Mouse (Mus musculus) cerebellum, adult 9-10 months (tissue): ENCODE results near the gene Axl.
"Not testable (repeated sequence)": the region's sequence is repeated elsewhere in the genome, so short reads cannot be mapped to it uniquely, and the experiment has no call there.

Experiments used
- DNase-seq: peaks from one replicate; pipeline ENCODE4 v3.0.0; 2022

Gene Axl

DNA sequence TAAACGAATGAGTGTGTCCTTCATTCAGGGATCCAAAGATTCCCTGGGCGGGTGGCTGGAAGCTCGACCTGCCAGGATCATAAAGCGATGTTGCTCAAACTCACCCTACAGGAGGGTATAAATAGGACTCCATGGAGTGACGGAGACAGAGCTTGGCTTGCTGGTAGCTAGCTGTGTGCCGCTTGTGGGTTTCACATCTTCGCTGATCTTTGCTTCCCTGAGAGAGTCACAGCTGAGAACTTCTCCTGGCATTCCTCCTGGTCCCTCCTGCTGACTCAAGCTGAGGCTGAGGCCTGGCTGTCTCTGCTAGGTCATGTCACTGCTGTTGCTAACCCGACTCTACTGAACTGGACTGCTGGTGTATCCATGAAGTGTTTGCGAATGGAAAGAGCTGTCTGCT, 4.5 kb upstream of the Axl start:
- DNase-seq, result not testable (repeated sequence)

DNA sequence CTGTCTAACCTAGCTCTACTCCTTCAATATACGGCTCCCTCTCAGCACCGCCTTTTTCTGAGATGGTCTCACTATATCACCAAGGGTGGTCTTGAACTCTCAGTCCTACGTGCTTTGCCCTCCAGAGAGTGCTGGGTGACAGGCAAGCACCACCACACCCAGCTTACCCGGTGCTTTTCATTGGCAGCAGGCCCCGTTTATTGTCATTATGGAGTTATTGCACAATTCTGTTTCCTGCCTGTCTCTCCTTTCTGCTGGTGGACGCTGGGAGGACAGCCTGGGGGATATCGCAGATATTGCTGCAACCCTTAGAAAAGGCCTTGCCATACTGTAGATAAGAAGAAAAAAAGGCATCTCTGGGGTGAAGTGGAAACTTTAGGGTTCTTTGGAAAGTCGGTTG, 2.1 kb upstream of the Axl start:
- no peak for DNase-seq

DNA sequence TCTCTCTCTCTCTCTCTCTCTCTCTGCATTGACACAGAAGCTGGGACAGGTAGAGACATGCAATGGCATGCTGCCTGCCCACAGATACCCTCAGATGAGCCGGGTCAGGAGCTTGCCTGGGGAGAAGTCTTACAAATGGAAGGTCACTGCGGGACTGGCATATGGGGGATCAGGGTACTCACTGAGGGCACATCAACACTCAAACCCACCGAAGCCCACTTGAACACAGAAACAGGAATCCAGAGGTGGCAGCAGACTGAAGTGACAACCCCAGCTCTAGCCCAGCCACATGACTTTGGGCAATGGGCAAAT, 580 bp upstream of the Axl start:
- DNase-seq, result no peak

DNA sequence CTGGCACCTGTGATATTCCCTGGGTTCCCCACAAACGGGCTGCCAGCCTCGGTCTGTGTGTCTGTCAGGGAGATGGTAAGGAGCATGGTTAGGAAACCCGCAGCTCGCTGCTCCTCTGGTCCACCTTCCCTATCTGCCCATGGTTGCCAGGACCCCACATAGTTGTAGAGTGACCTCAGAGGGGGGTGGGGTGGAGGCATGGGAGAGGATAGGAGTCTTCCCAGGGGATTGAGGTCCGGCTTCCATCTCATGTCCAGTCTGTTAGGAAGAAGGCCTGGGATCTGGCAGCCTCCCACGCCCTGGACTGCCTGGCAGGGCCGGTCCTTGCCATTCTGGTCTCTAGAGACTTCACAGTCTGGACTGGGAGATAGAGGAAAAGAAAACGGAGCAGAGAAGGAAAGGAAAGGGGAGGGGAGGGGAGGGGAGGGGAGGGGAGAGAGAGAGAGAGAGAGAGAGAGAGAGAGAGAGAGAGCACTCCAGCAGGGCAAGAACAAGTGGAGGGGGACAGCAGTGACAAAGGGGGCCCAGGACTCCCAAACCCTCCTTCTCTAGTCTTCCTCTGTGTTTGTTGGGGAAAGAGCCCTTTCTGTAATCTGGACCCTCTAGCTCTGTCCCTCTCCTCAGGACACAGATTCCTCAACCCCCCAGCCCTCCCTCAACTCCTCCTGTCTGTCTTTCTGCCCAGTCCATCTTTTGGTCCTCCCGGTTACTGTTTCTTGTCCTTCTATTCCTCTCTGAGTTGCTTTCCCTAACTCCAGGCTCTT, 867 bp downstream of the Axl start:
- DNase-seq, result no peak

DNA sequence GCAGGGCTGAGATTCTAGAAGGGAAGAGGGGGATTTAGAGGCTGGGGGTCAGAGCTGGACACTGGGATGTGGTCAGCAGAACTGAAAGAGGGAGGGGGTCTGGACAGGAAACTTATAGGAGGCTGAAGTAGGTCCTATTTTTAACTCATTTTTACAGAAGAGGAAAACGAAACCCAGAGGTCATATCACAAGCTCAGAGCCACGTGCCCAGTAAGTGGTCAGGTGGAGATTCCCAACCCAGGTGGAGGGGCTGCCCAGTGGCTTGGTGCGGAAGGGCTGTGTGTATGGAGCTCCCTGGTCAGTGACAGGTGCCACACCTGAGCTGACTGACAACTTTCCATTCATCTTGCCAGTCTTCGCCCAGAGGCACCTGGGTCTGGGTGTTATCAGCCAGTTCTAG, 1.5 kb downstream of the Axl start:
- DNase-seq, result no peak

DNA sequence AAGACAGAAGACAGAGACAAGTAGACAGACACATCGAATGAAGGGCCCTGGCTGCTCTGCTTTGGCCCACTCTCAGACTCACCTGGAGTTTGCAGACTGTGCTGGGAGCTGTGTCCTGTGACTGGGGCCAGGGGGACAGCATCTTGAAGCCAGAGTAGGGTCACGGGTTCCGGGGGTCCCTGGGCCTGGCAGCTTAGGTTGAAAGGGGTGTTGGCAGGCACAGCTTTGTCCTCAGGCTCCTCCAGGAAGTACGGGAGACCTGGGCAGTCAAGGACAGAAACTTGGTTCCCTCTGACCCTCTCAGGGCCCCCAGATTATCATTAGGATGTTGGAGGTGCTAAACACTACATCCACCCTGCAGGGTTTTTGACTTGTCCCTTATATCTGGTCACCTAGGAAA, 2.8 kb downstream of the Axl start:
- DNase-seq, result no peak

DNA sequence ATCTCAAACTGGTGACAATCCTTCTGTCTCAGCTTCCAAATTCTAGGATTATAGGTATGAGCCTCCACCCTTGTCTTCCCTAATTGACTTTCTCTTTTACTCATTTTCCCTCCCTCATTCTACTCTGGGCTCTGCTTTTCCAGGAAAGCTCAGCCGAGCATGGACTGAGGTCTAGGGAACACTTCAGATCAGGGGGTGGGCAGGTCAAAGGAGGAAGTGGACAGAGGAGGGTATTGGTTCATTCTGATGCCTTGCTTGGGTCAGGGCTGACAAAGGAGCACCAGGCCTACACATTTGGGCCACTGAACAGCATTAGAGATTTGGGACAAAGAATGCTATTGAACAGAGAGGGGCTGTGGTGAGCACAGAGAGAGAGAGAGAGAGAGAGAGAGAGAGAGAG, 3.7 kb downstream of the Axl start:
- no peak for DNase-seq

DNA sequence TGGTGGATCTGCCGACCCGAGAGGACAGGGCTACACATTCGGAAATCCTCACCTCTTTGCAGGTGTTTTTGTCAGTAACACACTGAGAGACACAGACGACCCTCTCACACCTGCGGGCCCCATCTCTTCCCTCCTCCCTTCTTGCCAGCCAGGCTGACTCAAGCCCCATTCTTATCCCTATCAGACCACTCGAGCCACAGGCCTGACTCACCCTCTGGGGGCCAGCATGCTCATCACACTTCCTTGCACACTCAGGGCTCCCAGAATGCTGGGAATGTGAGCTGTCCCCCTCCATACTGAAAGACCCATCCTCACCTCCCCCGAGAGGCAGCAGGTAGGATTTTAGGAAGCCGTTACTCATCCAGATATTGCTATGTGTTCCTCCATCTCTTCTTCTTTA, 4.8 kb downstream of the Axl start:
- DNase-seq, result no peak

DNA sequence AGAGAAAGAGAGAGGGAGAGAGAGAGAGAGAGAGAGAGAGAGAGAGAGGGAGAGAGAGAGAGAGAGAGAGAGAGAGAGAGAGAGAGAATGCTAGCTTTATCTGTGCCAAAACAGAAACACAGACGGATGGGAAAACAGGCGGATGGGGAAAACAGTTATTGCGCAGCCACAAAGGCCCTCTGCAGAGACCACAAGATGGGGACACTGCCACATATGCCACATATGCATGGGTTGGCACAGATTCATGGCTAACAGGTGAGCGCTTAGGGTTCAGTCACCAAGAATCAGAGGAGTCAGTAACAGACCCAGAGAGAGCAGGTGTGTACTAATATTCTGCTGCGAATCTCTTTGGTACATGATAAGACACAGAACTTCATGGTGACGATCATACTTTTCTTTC, 5.8 kb downstream of the Axl start:
- no peak for DNase-seq

DNA sequence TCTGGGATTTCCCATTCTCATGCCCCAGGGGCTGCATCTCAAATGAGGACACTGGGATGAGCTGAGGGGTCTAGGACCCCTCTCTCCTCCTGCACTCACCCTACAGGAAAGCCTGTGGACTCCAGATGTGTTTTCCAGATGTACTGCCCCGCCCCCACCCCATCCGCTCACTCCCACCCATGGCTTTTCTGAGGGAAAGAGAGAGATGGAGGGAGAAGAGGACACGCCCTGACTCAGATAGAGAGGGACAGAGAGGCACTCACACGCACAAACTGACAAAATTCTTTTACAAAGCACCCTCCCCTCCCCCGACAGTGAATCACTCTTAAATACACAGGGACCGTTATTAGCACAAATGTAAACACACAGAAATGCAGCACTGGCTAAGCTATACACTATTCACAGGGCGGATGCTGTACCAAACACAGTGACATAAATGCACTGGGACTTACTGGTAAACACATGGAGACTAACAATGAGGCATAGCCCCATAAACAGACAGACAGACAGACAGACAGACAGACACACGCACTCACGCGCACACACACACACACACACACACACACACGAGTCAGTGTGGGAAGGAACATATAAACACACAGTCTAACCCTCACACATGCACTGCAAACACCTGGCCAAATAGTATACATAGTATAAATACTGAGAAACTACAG, 6.4 kb downstream of the Axl start:
- DNase-seq, result no peak

DNA sequence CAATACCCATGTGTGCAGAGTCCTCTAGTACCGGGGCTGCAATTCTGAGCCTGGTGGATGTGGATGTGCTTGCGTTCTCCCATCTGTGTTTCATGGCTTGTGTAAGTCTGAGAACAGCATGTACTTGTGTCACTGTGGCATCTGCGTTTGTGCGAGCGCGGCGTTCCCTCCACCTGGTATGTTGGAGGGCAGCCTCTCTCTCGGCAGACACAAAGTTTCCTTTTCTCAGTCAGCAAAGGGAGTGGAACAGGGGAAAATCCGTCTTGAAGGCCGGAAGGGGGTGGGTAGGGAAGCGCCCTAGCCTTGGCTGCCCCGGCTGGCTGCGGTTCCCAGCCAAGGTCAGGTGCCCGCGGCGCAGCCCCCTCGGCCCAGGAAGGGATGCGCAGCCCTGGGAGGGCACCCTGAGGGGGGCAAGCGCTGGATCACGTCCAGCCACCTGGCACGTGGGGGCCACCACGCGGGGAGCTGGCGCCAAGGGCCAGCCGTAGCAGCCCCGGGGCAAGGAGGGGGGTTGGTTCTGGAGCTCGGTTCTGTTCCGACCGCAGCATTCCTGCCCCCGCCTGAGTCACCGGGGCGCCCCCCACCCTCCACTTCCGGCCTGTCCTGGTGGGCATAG, 7.1 kb downstream of the Axl start:
- DNase-seq, result no peak

DNA sequence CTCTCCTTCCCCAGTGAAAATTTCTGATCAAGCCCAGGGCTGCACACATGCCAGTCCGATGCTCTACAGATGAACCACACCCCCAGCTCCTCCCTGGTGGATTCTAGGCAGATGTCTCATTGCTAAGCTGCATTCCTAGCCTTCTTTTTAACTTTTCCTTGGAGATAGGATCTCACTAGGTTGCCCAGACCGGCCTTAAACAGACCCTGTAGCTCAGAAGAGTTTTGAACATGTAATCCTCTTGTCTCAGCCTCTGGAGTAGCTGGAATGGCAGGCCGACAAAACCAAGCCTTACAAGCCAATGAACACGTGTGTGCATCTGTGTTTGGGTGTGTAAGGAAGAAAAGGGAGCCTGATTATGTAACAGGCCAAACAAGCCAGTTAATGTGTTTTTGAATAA, 7.8 kb downstream of the Axl start:
- no peak for DNase-seq

DNA sequence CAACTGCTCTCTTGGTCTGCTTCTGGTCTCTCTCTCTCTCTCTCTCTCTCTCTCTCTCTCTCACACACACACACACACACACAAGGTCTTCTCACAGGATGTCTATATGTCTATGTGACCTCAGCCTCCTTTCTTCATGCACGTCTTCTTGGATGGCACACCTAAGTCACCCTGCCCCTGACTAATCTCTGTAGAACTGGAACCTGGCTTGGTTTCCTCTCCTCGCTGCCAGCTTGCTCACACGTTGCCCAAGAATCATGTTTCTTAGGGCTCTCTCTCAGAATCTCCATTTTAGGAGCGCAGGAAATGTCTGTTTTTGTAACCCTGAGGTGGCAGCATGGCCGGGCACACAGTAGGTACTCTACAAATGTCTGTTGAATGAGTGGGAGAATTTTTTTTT, 8.5 kb downstream of the Axl start:
- DNase-seq, result no peak

DNA sequence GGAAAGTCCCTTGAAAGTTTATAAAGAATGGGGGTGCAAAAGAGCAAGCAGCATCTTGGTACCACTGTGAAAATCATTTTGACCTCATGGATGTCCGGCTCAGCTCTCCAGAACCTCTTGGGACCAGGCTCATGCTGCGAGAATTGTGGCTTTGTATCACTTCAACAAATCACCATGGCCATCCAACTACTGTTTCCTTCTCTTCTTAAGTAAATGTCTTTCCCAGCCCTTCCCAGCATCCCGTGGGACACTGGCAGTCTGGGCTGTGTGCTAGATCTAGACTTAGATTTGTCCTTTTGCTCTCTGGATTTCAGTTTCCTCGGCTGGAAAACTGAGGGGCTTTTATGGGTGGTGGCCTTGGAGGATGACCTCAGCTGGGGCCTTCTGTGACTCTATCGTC, 20.3 kb downstream of the Axl start:
- no peak for DNase-seq

DNA sequence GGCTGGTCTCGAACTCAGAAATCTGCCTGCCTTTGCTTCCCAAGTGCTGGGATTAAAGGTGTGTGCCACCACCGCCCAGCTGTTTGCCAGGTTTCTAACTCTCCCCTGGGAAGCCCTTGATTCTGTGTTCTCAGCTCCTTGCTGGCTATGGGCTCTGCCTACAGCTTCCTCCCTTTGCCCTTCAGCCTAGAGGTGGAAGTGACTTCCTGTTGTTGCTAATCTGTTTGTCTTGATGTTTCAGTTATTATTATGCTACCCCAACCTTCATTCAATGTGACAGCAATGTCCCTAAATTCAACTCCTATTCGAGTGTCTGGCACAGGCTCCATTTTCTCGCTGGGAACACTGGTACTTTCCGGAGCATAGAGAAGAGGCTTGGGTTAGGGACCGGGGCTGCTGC, 22.4 kb downstream of the Axl start:
- no peak for DNase-seq

DNA sequence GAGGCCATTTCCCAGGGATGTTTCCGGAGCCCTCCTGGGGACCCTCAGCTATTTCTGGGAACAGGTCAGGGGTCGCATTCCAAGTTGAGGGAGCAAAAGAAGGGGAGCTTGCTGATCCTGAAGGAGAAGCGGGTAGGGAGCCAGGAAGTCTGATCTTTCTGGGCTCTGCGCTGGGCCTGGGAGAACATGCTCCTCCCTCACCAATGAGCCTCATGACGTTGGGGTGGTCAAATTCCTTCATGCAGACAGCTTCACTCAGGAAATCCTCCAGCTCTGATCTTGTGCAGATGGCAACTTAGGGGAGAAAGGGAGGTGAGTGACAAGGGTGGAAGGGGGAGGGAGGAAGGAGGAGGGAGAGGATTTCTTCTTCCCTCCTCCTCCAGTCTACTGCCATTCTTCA, 24.3 kb downstream of the Axl start:
- DNase-seq, result no peak

DNA sequence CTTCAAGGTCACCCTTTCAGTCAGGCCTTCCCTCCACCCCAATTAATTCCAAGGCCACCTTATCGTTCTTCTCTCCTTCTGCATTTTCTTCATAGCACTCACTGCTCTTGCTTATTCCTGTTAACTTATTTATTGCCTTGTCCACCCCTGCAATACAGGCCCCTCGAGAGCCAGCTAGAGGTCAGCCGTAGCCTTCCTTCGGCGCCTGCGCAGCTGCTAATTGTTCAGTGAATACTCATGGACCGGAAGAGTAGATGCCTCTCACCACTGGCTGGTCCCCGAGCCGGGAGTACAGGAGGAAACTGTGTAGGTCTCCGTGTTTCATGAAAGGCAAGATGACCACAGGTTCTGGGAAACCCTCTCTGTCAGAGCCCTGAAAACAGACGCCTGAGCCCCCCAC, 24.8 kb downstream of the Axl start:
- no peak for DNase-seq

DNA sequence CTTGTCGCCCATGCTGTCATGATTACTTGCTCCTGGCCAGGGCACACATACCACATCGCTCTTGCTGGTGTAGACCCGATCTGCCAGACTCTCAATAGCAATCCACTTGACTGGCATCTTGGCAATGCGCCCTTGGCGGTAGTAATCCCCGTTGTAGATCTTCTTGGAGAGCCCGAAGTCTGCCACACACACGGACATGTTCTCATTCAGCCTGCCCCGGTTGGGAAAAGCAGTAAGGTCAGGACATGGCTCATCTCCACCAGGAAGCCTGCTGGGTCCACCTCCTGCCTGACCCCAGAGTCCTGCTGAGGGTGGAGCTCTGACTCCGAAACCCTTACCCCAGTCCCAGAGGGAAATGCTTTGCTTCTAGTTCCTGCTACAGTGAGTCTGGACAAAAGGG, 27.2 kb downstream of the Axl start:
- DNase-seq, result no peak

DNA sequence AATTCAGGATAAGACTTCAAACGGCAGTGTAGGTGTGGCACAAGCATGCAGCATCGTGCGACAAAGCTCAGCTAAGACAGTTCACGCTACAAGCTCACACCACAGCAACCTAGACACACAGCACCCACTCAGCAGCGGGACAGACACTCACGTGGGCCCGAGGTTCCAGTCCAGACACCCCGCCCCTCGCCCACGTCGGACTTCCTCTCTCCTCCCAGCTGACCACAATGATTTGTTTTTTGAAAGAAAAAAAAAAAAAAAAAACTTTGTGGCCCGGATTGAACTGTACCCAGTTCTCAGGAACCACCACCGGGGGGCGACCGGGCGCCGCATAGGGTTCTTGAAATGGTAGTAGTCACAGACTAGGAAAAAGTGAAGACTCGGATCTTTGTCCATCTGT, 32.5 kb downstream of the Axl start:
- peak; percentile 86 for DNase-seq

DNA sequence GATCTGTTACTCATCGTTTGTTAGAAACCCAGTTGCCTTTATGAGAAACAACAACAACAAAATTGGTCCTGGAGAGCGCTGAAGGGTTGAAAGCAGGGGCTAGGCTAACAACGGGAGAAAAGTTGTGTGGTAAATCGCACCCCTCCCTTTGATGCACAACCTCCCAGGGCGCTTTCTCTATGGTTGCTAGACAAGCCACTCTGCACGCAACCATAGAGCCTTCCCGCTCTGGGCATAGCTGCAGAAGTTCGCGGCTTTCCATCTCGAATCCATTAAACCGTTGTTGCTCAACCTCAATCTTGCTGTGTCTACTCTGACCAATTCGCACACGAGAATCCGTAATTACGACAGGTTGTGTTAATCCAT, 33.1 kb downstream of the Axl start:
- no peak for DNase-seq

DNA sequence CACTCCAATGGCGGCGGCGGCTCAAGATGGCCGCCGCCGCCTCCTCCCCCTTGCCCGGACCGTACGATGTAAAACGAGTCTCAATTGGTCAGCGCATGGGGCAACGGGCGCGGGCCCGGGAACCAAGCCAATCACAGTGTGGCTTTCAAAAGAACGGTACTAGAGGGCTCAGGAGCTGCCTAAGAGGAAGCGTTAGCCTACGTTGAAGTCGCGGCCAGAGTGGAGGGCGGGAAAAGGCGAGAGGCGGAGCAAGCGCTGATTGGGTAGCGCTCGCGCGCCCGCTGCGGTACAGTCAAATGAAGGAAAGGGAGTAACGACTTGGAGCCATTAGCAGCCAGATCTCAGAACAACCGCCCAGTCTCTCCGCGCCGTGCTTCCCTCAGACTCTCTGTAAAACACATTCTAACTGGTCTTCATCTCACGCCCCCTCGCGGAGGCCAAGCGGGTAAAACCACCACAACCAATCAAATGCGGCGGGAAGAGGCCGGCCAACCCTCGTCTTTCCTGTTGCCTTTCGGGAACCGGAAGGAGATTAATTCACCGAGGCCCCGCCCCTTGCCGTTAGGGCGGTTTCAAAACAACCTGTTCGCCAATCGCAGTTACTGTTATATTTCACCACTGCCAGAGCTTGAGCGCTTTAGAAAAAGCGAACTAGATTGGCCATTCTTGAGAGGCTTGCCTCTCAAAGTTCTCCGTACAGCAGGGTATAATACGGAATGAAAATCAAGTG, 33.6 kb downstream of the Axl start, which contains the start of gene Hnrnpul1:
Gene Hnrnpul1, minus strand, starts transcription at position 20 of the 730 bp plus-strand sequence.
- peak; percentile 100 for DNase-seq

DNA sequence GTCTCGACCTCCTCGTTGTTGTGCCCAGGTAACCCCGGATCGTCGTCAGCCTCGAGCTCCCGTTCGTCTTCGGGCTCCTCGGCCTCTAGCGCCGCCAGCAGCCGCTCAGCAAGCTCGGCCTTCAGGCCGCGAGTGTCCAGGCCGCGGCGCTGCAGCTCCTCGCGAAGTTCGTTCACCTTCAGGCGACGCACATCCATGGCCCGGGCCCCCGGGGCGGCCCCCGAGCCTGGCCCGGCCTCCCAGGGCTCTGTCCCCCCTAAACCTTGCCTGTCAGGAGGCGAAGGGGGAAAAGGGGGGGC, 34.1 kb downstream of the Axl start:
- DNase-seq, result no peak

DNA sequence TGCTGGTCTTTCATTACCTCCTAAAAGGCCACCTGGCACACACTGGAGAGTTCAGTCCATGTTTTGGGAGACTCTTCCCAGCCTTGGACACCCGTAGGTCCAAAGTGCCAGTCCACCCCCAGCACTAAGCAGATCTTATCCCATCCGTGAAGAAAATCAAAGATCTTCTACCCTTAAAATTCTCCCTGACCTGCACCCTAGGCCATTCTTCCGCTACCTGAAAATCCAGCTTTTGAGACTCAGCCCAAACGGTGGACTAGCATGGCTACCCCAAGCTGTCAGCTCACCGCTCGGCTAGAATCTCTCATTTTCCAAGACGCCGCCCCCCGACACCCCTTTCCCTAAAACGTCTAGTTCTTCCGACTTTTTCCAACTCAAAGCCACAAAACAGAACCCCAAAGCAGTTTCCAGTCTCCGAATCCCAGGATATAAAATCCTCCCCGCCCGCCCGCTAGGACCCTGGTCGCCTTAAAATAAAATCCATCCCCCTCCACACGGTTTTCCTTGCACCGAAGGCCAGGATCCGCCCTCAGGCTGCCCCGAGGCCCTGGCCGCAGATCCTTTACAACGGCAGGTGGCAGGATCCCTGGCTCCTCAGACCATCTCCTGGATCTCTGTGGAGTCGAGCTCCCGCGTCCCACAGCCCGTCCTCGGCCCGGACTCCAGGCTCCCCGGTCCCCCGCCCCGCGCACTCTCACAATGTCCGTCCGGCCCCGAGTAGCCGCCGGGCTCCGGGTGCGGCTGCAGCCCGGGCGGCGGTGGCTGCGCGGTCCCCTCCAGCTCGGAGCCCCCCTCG, 34.7 kb downstream of the Axl start:
- DNase-seq, result peak; percentile 48
